Mouse (Mus musculus) T-helper 1 cell (primary cell): ENCODE results near the gene Gna11.

Experiments used
- in situ Hi-C: fragments of 300-600 bp; cut with MboI, MseI; formaldehyde crosslinking; loops from one replicate; pipeline ENCODE4 v1.15.1; 2025; ENCODE audit warnings: high pct_unique_total_duplicates

Gene Gna11

GRCm38 (mm10) chr10:81543633-81544032 lies 1.4 kb downstream of the Gna11 start:
- in situ Hi-C loops = no loop called here

GRCm38 (mm10) chr10:81542727-81543460 lies 2.1 kb downstream of the Gna11 start:
- in situ Hi-C loops = no loop called here

DNA sequence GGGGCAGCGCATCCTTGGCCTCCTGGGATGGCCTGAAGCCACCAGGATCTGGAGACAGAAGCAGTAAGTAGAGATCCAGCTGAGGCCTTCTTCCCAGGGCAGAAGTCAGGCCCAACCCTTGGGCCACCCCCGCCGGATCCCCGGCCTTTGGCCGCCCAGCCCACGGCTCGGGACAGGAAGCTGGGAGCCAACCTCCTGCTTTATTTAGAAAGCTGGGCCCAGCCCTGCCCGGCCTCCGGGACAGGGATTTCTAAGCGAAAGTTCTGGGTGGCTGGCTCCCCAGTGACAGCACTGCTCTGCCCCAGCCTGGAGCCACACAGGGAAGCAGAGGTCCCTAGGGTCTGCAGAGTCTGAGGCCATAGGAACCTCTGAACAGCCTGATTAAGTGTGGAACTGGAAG lies 3.2 kb downstream of the Gna11 start:
- in situ Hi-C loops = no loop called here

DNA sequence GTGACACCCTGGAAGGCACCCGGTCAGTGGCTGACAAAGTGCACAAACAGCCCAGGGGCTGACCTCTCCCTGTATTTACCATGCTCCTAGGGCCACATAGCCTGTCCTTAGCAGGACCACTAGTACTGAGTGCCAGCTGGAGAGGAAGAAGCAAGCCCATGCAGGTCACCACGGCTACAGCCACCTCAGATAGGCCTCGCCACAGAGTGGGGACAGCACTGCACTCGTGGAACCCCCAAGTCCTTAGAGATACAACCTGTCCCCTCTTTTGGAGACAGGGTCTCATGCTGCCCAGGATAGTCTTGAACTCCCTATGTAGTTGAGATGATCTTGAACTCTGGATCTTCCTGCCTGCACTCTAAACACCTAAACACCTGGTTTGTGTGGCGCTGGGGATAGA lies 3.6 kb downstream of the Gna11 start:
- in situ Hi-C loops = no loop called here

DNA sequence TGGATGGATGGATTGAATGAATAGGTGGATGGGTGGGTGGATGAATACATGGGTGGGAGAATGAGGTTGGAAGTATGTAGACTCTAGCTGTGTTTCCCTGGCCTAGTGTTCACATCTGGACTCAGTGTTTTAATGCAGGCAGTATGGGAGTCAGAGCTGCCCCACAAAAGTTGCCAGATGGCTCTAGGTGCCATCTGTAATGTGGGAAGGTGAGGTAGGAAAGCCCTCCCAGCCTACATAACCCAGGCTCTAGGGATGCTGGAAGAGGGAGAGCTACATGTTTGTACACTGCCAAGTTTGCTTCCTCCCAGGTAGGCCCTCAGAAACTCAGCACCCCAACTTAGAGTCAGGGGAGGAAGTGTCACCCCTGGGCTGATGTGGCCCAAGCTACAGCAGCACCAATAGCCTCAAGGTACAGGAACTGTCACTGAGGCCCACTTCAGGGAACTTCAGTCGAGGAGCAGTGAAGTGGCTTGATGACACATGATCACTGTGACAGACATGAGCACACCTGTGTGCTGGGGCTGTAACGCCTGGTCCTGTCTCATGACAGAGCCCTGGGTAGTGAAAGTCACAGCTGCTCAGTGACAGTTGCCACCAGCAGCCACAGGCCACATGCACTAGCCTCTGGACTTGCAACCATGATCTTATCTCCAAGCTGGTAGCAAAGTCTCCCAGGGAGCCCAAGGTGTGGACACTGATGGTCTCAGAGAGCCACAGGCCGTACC lies 6.5 kb downstream of the Gna11 start:
- in situ Hi-C loops = no loop called here

- in situ Hi-C loops = no loop called here
Observed at GRCm38 (mm10) chr10:81537429-81537828, 7.6 kb downstream of the Gna11 start.

- in situ Hi-C loops = no loop called here
Observed at GRCm38 (mm10) chr10:81536734-81537133, 8.3 kb downstream of the Gna11 start.

GRCm38 (mm10) chr10:81534826-81535225 lies 10.2 kb downstream of the Gna11 start:
- in situ Hi-C loops = loop anchor here (5.0 kb wide), 1 partner anchor 143 kb away; the partner anchor contains the start of gene Smim24

DNA sequence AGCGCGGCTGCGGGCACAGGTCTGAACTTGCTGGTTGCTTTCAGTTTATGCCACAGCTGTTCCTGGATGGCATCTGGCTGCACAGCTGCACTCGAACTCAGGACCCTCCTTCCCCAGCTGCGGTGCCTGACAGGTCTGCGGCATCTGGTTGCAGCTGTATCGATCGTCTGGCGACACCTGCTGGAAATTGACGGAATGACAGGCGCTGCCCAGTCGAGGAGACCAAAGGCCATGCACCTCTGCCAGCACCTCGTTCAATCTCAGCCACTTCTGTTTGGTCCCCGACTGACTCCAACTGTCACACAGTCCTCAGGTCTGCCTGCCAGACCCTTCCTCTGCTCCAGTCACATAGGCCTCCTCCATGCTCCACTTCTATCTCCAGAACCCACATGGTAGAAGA lies 18.2 kb downstream of the Gna11 start:
- in situ Hi-C loops = no loop called here

DNA sequence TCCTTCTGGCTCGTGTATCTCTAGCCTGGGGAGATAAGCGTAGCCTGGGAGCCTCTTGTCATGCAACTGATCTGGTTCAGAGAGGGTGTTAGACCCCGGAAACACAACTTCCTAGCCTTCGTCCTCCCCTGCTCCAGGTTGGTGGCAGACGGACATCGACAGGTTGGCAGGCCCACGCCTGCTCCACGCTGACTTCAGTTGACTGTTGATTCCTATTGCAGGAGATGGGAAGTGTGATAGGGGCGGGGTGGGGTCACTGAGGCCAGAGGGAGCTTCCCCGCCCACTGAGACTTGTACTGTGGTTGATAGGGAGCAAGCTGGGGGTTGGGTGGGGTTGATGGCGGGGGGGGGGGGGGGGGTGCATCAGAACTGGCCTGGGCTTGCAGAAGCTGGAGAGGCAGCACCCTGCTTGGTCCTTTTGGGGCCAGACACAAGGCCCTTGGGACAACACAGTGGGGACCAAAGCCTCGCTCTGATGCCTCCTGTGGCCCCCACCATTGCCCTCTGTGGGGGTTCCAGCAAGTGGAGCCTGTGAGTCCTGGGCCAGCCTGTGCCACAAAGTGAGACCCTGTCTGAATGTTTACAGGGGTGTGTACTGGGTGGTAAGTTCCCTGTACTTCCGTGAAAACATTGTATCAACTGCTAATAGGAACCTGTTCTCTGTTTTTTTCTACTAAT lies 19.8 kb downstream of the Gna11 start:
- in situ Hi-C loops = no loop called here

- in situ Hi-C loops = no loop called here
Observed at GRCm38 (mm10) chr10:81524051-81524605, 20.9 kb downstream of the Gna11 start, which contains the start of gene Gna15. Gene Gna15 (minus strand): TSS chr10:81524225.

- in situ Hi-C loops = no loop called here
Observed at GRCm38 (mm10) chr10:81523570-81523969, 21.4 kb downstream of the Gna11 start.

DNA sequence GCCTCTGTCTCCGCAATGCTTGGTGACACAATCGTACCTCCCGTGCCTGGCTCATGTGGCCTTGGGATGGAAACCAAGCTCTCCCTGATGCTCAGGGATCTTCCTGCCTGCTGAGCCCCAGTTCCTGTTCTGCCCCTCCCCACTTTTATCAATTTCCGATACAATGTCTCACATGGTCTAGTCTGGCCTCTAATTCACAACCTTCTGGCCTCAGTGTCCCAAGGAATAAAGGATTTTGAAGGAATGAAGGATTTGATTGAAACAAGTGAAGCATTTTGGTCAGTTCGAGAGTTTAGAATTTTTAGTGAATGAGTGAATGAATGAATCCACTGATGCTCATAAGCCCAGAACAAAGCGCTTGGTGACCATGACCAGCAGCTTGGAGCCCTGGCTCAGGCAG lies 21.8 kb downstream of the Gna11 start:
- in situ Hi-C loops = no loop called here

DNA sequence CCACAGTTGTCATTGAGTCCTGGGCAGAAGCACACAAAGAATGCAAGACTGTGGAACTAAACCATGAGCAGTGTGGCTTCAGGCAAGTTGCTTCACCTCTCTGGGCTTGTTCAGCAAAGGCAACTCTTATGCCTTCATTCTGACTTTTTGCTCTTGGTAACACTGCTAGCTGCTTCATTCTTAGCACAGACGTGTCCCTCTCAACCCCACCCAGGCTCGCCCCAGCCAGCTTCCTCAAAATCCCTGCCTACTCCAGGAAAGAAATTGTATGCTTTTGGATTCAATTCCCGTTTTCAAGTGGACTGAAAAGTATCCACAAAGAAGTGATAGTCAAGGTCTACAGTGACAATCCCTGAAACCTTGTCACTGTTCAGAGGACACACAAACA lies 25.0 kb downstream of the Gna11 start:
- in situ Hi-C loops = no loop called here

DNA sequence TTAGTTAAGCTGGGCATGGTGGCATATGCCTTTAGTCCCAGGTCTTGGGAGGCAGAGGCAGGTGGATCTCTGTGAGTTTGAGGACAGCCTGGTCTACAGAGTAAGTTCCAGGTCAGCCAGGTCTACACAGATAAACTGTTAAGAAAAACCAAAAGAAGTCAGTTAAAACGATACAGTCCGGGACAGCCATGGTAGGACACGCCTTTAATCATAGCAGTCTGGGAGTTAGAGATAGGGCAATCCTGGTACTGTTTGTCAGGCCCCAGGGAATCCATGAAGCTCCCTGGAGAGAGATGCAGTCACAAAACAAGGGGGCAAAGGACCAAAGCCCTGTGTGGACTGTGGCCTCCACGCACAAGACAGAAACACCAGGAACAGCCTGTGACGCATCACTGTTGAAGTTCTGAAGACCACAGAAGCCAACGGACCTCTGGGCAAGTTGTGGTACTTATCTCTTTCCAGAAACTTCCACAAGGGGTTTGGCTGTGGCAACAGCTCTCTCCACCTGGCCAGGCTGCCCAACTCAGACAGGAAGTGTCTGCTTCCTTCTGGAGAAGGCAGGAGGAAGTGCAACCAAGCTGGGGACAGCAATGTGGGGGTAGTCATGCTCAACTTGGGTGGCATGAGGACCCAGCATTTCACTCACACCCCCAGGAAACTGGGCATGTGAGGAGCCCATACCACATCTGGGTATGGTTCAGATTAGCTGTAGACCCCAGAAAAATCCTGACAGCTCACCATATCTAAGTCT lies 25.6 kb downstream of the Gna11 start:
- in situ Hi-C loops = no loop called here

- in situ Hi-C loops = no loop called here
Observed at GRCm38 (mm10) chr10:81518546-81518945, 26.4 kb downstream of the Gna11 start.

DNA sequence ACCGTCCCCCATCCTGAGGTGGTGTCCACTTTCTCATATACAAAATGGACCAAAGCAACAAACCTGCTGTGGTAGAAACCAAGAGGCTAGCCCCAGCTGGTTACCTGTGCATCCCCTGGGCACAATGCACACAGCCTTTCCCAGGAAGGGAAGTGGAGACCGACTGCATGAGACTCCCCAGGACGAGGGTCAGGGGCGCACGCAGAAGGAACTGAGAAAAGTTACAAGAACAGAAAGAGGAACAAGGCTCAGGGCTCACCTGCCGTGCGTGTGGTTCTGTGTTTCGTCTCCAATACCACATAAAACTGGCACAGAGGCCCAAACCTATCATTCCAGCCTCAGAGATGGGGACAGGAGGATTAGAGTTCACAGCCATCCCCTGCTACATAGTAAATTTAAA lies 27.8 kb downstream of the Gna11 start:
- in situ Hi-C loops = no loop called here

DNA sequence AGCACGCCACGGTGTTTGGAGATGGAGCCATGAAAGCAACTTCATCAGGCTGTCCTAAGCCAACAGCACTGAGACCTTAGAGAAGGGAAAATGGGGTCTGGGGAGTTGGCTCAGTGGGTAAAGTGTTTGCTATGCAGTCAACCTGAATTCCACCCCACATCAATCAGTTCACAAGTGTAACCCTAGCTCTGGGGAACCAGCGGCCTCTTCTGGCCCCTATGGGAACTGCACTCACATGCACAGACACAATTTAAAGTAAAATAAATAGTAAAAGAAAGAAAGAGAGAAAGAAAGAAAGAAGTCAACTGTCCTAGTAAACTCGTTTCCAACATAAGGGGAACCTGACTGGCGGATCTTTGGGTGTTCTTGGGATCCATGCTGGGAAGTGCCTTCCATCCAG lies 31.2 kb downstream of the Gna11 start:
- in situ Hi-C loops = no loop called here

DNA sequence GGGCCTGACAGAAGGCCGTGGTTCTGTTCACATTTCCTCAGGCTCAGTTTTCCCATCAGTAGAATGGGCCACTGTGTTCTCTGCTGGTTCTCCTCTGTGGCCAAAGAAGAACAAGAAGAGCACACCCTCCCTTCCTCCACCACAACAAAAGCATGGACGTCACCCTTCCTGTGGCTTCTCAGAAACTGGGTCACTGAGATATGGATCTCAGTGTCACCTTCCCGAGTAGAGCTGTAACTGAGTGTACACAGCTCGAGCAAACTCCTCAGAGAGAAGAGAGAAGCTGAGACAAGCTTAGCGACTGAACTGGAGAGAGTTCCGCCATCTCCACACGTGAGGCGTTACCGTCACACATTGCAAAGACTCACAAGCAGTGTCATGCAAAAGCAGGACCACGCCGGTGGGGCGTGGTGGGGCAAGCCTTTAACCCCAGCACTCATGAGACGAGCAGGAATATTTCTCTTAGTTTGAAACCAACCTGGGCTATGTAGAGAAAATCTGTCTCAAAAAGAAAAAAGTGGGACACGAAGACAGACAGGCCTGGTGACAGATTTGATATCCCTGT lies 34.7 kb downstream of the Gna11 start:
- in situ Hi-C loops = no loop called here

- in situ Hi-C loops = no loop called here
Observed at GRCm38 (mm10) chr10:81507691-81508489, 37.1 kb downstream of the Gna11 start.
